Mouse (Mus musculus) left cerebral cortex, postnatal 10 days (tissue): ENCODE measurements around the gene A830031A19Rik. TPM values are rescaled to one million over a fixed set of nuclear protein-coding genes. Genes with fewer than 3 reads are reported as not detected.

Experiments used
- DNase-seq, 2 experiments: peaks; one replicate each; pipeline ENCODE4 v3.0.0; 2021 to 2022; ENCODE audit warnings: low spot score in 2 of 2, mixed read lengths in 1 of 2; ENCODE audit errors: extremely low spot score in 1 of 2
- intact Hi-C: fragments of 180-260 bp; cut with DNase I; formaldehyde crosslinking; loops from one replicate; pipeline ENCODE4 v1.15.1; 2025
- total RNA-seq, 2 experiments: library from RNA; stranded (reverse); gene quantifications; 2 replicates each; pipeline ENCODE4 v1.2.3; 2021

Gene A830031A19Rik
- total RNA-seq: under 1 TPM; 0.49 to 0.94 TPM

- peak in 1 of 2 experiments; percentile 53 for DNase-seq
- intact Hi-C loops: loop anchor here (5.0 to 10.0 kb wide), 2 partner anchors 1788 to 2000 kb away; no protein-coding TSS in a partner anchor
Measured at GRCm38 (mm10) chr11:24074634-24075104, at the start of gene A830031A19Rik. Gene A830031A19Rik, minus strand, starts transcription at chr11:24075054.

- no peak for DNase-seq
- intact Hi-C loops: no loop called here
Measured at GRCm38 (mm10) chr11:24123991-24124390, 49.1 kb upstream of the A830031A19Rik start.

GRCm38 (mm10) chr11:24122899-24123298, 48.0 kb upstream of the A830031A19Rik start:
- peak in 1 of 2 experiments; percentile 15 for DNase-seq

GRCm38 (mm10) chr11:24121136-24121535, 46.3 kb upstream of the A830031A19Rik start:
- no peak for DNase-seq
- intact Hi-C loops: no loop called here

More at GRCm38 (mm10) chr11:24122899-24123298, 48.0 kb upstream of the A830031A19Rik start:
- intact Hi-C loops: no loop called here

GRCm38 (mm10) chr11:24116582-24117318, 41.9 kb upstream of the A830031A19Rik start:
- no peak for DNase-seq

GRCm38 (mm10) chr11:24116041-24116440, 41.2 kb upstream of the A830031A19Rik start:
- DNase-seq: no peak
- intact Hi-C loops: no loop called here

More at GRCm38 (mm10) chr11:24116582-24117318, 41.9 kb upstream of the A830031A19Rik start:
- intact Hi-C loops: no loop called here

- DNase-seq: no peak
- intact Hi-C loops: no loop called here
Measured at GRCm38 (mm10) chr11:24115017-24115752, 40.3 kb upstream of the A830031A19Rik start.

GRCm38 (mm10) chr11:24111720-24112119, 36.9 kb upstream of the A830031A19Rik start:
- DNase-seq: no peak
- intact Hi-C loops: no loop called here

- intact Hi-C loops: no loop called here
- no peak for DNase-seq
Measured at GRCm38 (mm10) chr11:24110113-24110512, 35.3 kb upstream of the A830031A19Rik start.

GRCm38 (mm10) chr11:24109388-24109787, 34.5 kb upstream of the A830031A19Rik start:
- no peak for DNase-seq
- intact Hi-C loops: no loop called here

GRCm38 (mm10) chr11:24108974-24109373, 34.1 kb upstream of the A830031A19Rik start:
- DNase-seq: no peak

GRCm38 (mm10) chr11:24107414-24107813, 32.6 kb upstream of the A830031A19Rik start:
- intact Hi-C loops: no loop called here
- DNase-seq: no peak

More at GRCm38 (mm10) chr11:24108974-24109373, 34.1 kb upstream of the A830031A19Rik start:
- intact Hi-C loops: no loop called here

GRCm38 (mm10) chr11:24103128-24103742, 28.4 kb upstream of the A830031A19Rik start:
- intact Hi-C loops: no loop called here
- DNase-seq: no peak

GRCm38 (mm10) chr11:24102372-24102771, 27.5 kb upstream of the A830031A19Rik start:
- intact Hi-C loops: no loop called here
- no peak for DNase-seq

- intact Hi-C loops: no loop called here
- DNase-seq: no peak
Measured at GRCm38 (mm10) chr11:24101625-24102024, 26.8 kb upstream of the A830031A19Rik start.

- intact Hi-C loops: no loop called here
- DNase-seq: no peak
Measured at GRCm38 (mm10) chr11:24100449-24101070, 25.7 kb upstream of the A830031A19Rik start.

- intact Hi-C loops: no loop called here
- DNase-seq: peak in 1 of 2 experiments; percentile 59
Measured at GRCm38 (mm10) chr11:24099886-24100293, 25.0 kb upstream of the A830031A19Rik start.

- intact Hi-C loops: no loop called here
- DNase-seq: no peak
Measured at GRCm38 (mm10) chr11:24099215-24099614, 24.4 kb upstream of the A830031A19Rik start.

GRCm38 (mm10) chr11:24098662-24099061, 23.8 kb upstream of the A830031A19Rik start:
- no peak for DNase-seq
- intact Hi-C loops: no loop called here
